Mouse (Mus musculus) embryonic facial prominence, embryonic 13.5 days (tissue): ENCODE results near the gene Agr2. TPM values are rescaled to one million over a fixed set of nuclear protein-coding genes. Genes with fewer than 3 reads are reported as not detected.

Experiments used
- ATAC-seq: fragments of 200-750 bp; cut with Nextera tagmentation; 2 replicates; pipeline ENCODE4 v1.8.0; 2017; ENCODE audit warnings: low read depth; ENCODE audit not compliant: insufficient number of reproducible peaks, insufficient read depth, low FRiP score, low TSS enrichment
- H3K27ac ChIP-seq: fragments of 300-500 bp; sonication (generic); 2 replicates; pipeline ENCODE4 v1.5.1; 2015; ENCODE audit warnings: moderate library complexity, mild to moderate bottlenecking, inconsistent platforms
- H3K27me3 ChIP-seq: fragments of 300-500 bp; sonication (generic); 2 replicates; pipeline ENCODE4 v1.6.1; 2015; ENCODE audit warnings: mild to moderate bottlenecking, inconsistent platforms
- H3K36me3 ChIP-seq: fragments of 300-500 bp; sonication (generic); 2 replicates; pipeline ENCODE4 v1.6.1; 2015; ENCODE audit warnings: mild to moderate bottlenecking, inconsistent platforms
- H3K4me1 ChIP-seq: fragments of 300-500 bp; sonication (generic); 2 replicates; pipeline ENCODE4 v1.6.1; 2015; ENCODE audit warnings: inconsistent platforms
- H3K4me2 ChIP-seq: fragments of 300-500 bp; sonication (generic); 2 replicates; pipeline ENCODE4 v1.6.1; 2015; ENCODE audit warnings: moderate library complexity, mild to moderate bottlenecking, inconsistent platforms
- H3K4me3 ChIP-seq: fragments of 300-500 bp; sonication (generic); 2 replicates; pipeline ENCODE4 v1.5.1; 2015; ENCODE audit warnings: mild to moderate bottlenecking, inconsistent platforms
- H3K9ac ChIP-seq: fragments of 300-500 bp; sonication (generic); 2 replicates; pipeline ENCODE4 v1.6.1; 2015; ENCODE audit warnings: mild to moderate bottlenecking, inconsistent platforms
- H3K9me3 ChIP-seq: fragments of 300-500 bp; sonication (generic); 2 replicates; pipeline ENCODE4 v1.6.1; 2016; ENCODE audit warnings: inconsistent platforms
- WGBS: fragments of 180-500 bp; shearing (Covaris S2); methylation state at CpG from one replicate; pipeline ENCODE4 v1.1.7; 2015; ENCODE audit warnings: mixed read lengths; 5-methylcytosine and 5-hydroxymethylcytosine counted together
- polyA plus RNA-seq: library from polyadenylated mRNA; unstranded; fragments of >200 nt; fragmentation: Nextera tagmentation; extraction: Ambion mirVana; gene quantifications from 2 replicates; pipeline ENCODE4 v1.2.1, GENCODE M21; 2015

The Agr2 gene
- polyA plus RNA-seq, 1 experiment from 2014 or later: 0.55 TPM

- Histone ChIP-seq H3K4me1 (peaks cover 7% of the 10 kb centered on the region; the same call in 1 of the 2 replicates), H3K36me3 (no peaks in the 10 kb centered on the region), H3K9ac (peak within 1 kb of the TSS; percentile 73), H3K27me3 (peaks cover 3% of the 10 kb centered on the region; the same call in 1 of the 2 replicates), H3K9me3 (no peaks in the 10 kb centered on the region), H3K4me3 (peak within 1 kb of the TSS; percentile 69), H3K4me2 (peak within 1 kb of the TSS; percentile 92), H3K27ac (0 out of 2 replicates have a peak within 1 kb of the TSS, but pooled peaks have one; percentile 36)
- peak; percentile 97 for ATAC-seq
- under 1% methylated on average over 35 of the region's 35 CpGs for WGBS
Observed at GRCm38 (mm10) chr12:36042348-36042778, 49.7 kb downstream of the Agr2 start, which contains the start of gene Tspan13. Gene Tspan13, minus strand, starts transcription at chr12:36042500.

GRCm38 (mm10) chr12:36044691-36045090, 52.0 kb downstream of the Agr2 start:
- Histone ChIP-seq H3K4me3 (no peak overlapping the region), H3K9ac (no peak overlapping the region), H3K4me1 (peaks cover 7% of the 10 kb centered on the region; the same call in 1 of the 2 replicates), H3K4me2 (no peak overlapping the region), H3K27ac (no peak overlapping the region), H3K27me3 (peaks cover 3% of the 10 kb centered on the region; the same call in 1 of the 2 replicates), H3K9me3 (no peaks in the 10 kb centered on the region), H3K36me3 (no peaks in the 10 kb centered on the region)
- ATAC-seq: no peak
- WGBS: 77% methylated on average over 2 of the region's 2 CpGs

GRCm38 (mm10) chr12:36046196-36046595, 53.5 kb downstream of the Agr2 start:
- Histone ChIP-seq H3K27ac (no peak overlapping the region), H3K9ac (no peak overlapping the region), H3K9me3 (no peaks in the 10 kb centered on the region), H3K4me2 (no peak overlapping the region), H3K4me1 (0 out of 2 replicates have a peak, but pooled peaks cover 2% of the 10 kb centered on the region), H3K27me3 (peaks cover 3% of the 10 kb centered on the region; the same call in 1 of the 2 replicates), H3K36me3 (no peaks in the 10 kb centered on the region), H3K4me3 (no peak overlapping the region)
- 13% methylated on average over 5 of the region's 5 CpGs for WGBS
- ATAC-seq: no peak

GRCm38 (mm10) chr12:36047593-36047992, 54.9 kb downstream of the Agr2 start:
- Histone ChIP-seq H3K9ac (no peak overlapping the region), H3K27me3 (peaks cover 3% of the 10 kb centered on the region; the same call in 1 of the 2 replicates), H3K27ac (no peak overlapping the region), H3K4me1 (no peaks in the 10 kb centered on the region), H3K9me3 (no peaks in the 10 kb centered on the region), H3K36me3 (no peaks in the 10 kb centered on the region), H3K4me3 (no peak overlapping the region), H3K4me2 (no peak overlapping the region)
- 44% methylated on average over 2 of the region's 2 CpGs for WGBS
- ATAC-seq: no peak

GRCm38 (mm10) chr12:36050276-36050675, 57.6 kb downstream of the Agr2 start:
- Histone ChIP-seq H3K4me2 (no peak overlapping the region), H3K27ac (no peak overlapping the region), H3K36me3 (no peaks in the 10 kb centered on the region), H3K9me3 (no peaks in the 10 kb centered on the region), H3K4me1 (no peaks in the 10 kb centered on the region), H3K27me3 (no peaks in the 10 kb centered on the region), H3K4me3 (no peak overlapping the region), H3K9ac (no peak overlapping the region)
- no peak for ATAC-seq
- 84% methylated on average over 1 of the region's 1 CpGs for WGBS

Other genes starting within 250 kb of the Agr2 start
- gene Agr3, start 67.3 kb upstream of the Agr2 start, polyA plus RNA-seq: 0.35 and 1.4 TPM in 2 replicates
- 57.4 and 61.3 TPM in 2 replicates for gene Tspan13, start 49.6 kb downstream of the Agr2 start, polyA plus RNA-seq
- 40.4 and 45.4 TPM in 2 replicates for gene Ankmy2, start 164.2 kb downstream of the Agr2 start, polyA plus RNA-seq
- gene Bzw2, start 165.2 kb downstream of the Agr2 start, polyA plus RNA-seq: 243 and 276 TPM in 2 replicates